Mouse (Mus musculus) kidney, adult 2 months (tissue): ENCODE measurements around the gene Jazf1. TPM values are rescaled to one million over a fixed set of nuclear protein-coding genes. Genes with fewer than 3 reads are reported as not detected.

ENCODE experiments used
- DNase-seq: peaks from one replicate; pipeline ENCODE4 v3.0.0; 2021
- H3K27ac ChIP-seq: fragments of 200-500 bp; 2 replicates; pipeline ENCODE4 v1.5.1; 2012; ENCODE audit warnings: low read depth, low read length, control low read depth, inconsistent platforms; ENCODE audit not compliant: insufficient read depth
- H3K27me3 ChIP-seq: fragments of 200-500 bp; replicated peaks from 2 replicates; pipeline ENCODE4 v1.6.1; 2012; ENCODE audit warnings: mild to moderate bottlenecking, moderate library complexity, low read length, inconsistent platforms; ENCODE audit not compliant: control insufficient read depth, insufficient read depth
- H3K36me3 ChIP-seq: fragments of 200-500 bp; 2 replicates; pipeline ENCODE4 v1.6.1; 2012; ENCODE audit warnings: mild to moderate bottlenecking, moderate library complexity, low read length, inconsistent platforms; ENCODE audit not compliant: control insufficient read depth, insufficient read depth
- H3K4me1 ChIP-seq: fragments of 200-500 bp; 2 replicates; pipeline ENCODE4 v1.6.1; 2011; ENCODE audit warnings: low read length; ENCODE audit not compliant: control insufficient read depth, insufficient read depth
- H3K4me3 ChIP-seq: fragments of 200-500 bp; 2 replicates; pipeline ENCODE4 v1.5.1; 2011; ENCODE audit warnings: mild to moderate bottlenecking, low read depth, low read length, control low read depth; ENCODE audit not compliant: insufficient read depth
- CTCF ChIP-seq: fragments of 200-500 bp; conservative IDR thresholded peaks from 2 replicates; pipeline ENCODE4 v1.5.1; 2011; ENCODE audit warnings: low read depth, mild to moderate bottlenecking, control low read depth, low read length, moderate library complexity, mixed read lengths; ENCODE audit not compliant: insufficient read depth, insufficient read length
- POLR2A ChIP-seq: fragments of 200-500 bp; IDR thresholded peaks from one replicate; pipeline ENCODE4 v1.6.1; 2011; ENCODE audit warnings: low read depth, low read length, control low read depth
- WGBS: fragments of 180-500 bp; shearing (Covaris S2); methylation state at CpG from one replicate; pipeline ENCODE4 v1.1.7; 2018; 5-methylcytosine and 5-hydroxymethylcytosine counted together
- polyA plus RNA-seq: library from polyadenylated mRNA; depleted of rRNA; stranded (reverse); fragments of >200 nt; gene quantifications from 2 replicates; pipeline ENCODE4 v1.2.3, GENCODE M21; 2012

Gene Jazf1
- polyA plus RNA-seq, 1 experiment = 0.84 TPM

DNA sequence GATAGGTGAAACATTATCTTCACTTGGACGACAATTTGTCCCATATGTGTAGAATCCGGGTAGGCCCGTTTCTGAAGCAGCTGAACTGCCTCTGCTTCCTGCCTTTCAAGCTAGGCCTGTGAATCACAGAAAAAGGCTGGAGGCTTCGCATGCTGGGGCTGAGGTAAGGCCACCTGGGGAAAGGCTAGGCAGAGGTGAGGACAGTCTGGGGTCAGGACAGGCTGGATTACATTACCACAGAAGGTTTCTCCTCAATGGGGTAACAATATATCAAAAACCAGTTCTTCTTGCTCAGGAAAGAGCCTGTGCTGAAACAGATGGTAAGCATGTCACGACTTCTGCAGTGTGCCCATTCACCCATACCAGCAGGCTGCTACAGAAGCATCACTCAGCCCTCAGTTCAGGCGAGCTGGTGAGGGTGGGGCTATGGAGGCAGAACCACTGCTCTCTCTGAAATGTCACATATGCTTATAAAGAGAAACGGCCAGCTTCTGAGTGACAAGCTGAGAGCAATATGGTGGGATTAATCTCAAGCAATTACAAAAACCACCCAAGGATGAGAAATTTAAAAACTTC, 135.7 kb downstream of the Jazf1 start:
- 72% methylated on average over 7 of the region's 7 CpGs for WGBS
- no peak overlapping the region for H3K27ac ChIP-seq
- no peaks in the 10 kb centered on the region for H3K4me1 ChIP-seq
- no peak overlapping the region for H3K4me3 ChIP-seq
- TF ChIP-seq CTCF (no peak), POLR2A (no peak)
- H3K36me3 ChIP-seq = no peaks in the 10 kb centered on the region
- DNase-seq = no peak
- H3K27me3 ChIP-seq = no peaks in the 10 kb centered on the region; the same call in 1 of the 2 replicates

DNA sequence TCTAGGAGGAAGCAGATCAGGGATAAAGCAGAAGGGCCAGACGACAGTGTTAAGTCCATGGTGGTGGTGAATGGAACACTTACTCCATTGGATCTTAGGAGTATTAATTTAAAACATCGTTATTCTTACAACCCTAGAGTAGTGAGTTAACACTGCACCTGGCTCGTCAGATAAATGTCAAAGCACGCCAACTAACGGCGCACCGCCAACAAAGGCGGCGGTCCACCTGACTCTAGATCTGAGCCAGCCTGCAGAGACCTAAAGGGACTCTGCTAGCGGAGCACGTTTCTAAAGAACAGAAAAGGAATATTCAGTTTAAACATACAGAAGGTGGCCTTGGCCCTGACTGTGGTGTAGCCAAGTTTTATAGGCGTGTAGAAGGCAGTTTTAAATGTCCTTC, 139.1 kb downstream of the Jazf1 start:
- TF ChIP-seq POLR2A (no peak), CTCF (no peak)
- no peaks in the 10 kb centered on the region for H3K4me1 ChIP-seq
- no peak overlapping the region for H3K27ac ChIP-seq
- H3K27me3 ChIP-seq = no peaks in the 10 kb centered on the region; the same call in 1 of the 2 replicates
- no peak overlapping the region for H3K4me3 ChIP-seq
- 84% methylated on average over 12 of the region's 12 CpGs for WGBS
- DNase-seq = no peak
- no peaks in the 10 kb centered on the region for H3K36me3 ChIP-seq

DNA sequence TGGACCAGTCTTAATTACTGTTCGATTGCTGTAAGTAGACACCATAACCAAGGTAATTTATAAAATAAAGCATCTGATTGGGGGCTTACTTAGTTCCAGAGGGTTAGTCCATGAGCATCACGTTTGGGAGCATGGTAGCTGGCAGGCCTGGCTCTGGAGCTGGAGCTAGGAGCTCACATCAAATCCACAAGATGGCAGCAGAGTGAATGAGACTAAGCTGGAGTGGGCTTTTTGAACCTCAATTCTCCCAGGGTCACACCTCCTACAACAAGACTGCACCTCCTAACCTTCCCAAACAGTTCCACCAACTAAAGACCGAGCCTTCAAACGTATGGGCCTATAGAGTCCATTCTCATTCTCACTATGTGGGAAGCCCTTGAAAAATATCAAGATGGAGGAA, 141.5 kb downstream of the Jazf1 start:
- peak; percentile 36; the same call in 1 of the 2 replicates for TF ChIP-seq CTCF
- no peak for TF ChIP-seq POLR2A
- WGBS = 77% methylated on average over 4 of the region's 4 CpGs
- Histone ChIP-seq H3K27me3 (no peaks in the 10 kb centered on the region), H3K27ac (no peak overlapping the region), H3K4me3 (no peak overlapping the region), H3K36me3 (no peaks in the 10 kb centered on the region), H3K4me1 (no peaks in the 10 kb centered on the region)
- no peak for DNase-seq

DNA sequence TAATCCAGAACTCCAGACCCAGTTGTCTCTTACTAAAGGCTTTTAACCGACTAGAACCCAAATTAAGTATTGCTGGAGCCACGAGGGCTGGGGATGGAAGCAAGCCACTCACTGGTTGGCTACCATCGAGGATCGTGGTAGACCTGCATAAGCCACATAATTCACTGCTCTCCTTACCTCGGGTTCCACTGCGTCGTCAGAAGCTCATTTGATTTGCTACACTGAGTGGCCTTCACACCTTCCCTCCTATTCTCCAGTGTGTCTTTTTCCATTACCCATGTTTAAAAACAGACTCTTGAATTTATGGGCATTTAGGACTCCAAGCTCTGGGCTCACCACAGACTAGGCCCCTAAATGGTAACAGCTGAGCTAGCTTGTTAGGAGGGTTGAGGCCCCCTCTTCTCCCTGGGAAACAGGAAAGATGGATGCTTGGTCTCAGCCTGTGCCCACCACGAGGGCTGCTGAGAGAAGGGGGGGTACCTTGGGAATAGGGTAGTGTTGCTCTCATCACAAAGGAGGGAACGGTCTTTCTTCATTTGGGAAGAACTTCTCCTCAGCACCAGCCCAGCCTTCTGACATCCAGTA, 142.9 kb downstream of the Jazf1 start:
- TF ChIP-seq POLR2A = no peak
- DNase-seq = no peak
- H3K27me3 ChIP-seq = no peaks in the 10 kb centered on the region
- H3K4me3 ChIP-seq = no peak overlapping the region
- 77% methylated on average over 9 of the region's 9 CpGs for WGBS
- no peaks in the 10 kb centered on the region for H3K36me3 ChIP-seq
- no peaks in the 10 kb centered on the region for H3K4me1 ChIP-seq
- H3K27ac ChIP-seq = no peak overlapping the region

DNA sequence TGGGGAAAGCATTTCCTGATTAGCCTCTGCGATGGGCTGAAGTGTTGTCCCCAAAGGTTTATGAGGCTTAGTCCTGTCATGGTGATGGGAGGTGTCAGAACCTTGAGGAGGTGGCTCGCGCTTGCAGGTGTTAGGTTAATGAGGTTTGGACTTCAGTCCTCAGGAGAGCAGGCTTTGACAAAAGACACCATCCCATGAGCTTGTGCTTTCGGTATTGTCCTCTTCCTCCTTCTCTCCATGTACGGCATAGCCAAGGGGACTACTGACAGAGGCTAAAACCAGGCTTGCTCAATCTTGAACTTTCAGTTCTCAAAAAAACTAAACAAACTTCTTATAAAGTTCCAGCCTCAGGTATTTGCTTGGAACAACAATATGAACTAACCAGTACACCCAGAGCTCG, 147.2 kb downstream of the Jazf1 start:
- no peak overlapping the region for H3K27ac ChIP-seq
- TF ChIP-seq CTCF = no peak
- no peak for TF ChIP-seq POLR2A
- H3K4me1 ChIP-seq = no peaks in the 10 kb centered on the region; the same call in 1 of the 2 replicates
- no peaks in the 10 kb centered on the region for H3K36me3 ChIP-seq
- no peak for DNase-seq
- 77% methylated on average over 6 of the region's 6 CpGs for WGBS
- no peak overlapping the region for H3K4me3 ChIP-seq
- no peaks in the 10 kb centered on the region for H3K27me3 ChIP-seq

DNA sequence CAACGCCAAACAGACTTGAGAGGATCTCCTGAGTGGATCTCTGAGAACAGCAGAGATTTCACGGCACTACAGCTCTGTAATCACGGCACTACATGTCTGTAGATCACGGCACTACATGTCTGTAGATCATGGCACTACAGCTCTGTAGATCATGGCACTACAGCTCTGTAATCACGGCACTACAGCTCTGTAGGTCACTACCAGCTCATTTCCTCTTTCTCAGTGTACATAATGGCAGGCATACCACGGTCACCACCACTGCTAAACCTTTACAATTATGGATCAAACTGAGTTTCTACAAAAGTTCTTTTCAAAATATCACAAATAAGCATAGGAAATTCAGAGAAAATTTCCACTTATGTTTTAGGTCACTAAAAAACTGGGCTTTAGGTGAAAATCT, 147.7 kb downstream of the Jazf1 start:
- DNase-seq = no peak
- Histone ChIP-seq H3K27ac (no peak overlapping the region), H3K36me3 (no peaks in the 10 kb centered on the region), H3K4me3 (no peak overlapping the region), H3K27me3 (no peaks in the 10 kb centered on the region), H3K4me1 (no peaks in the 10 kb centered on the region; the same call in 1 of the 2 replicates)
- WGBS = 85% methylated on average over 6 of the region's 6 CpGs
- TF ChIP-seq POLR2A (no peak), CTCF (no peak)

DNA sequence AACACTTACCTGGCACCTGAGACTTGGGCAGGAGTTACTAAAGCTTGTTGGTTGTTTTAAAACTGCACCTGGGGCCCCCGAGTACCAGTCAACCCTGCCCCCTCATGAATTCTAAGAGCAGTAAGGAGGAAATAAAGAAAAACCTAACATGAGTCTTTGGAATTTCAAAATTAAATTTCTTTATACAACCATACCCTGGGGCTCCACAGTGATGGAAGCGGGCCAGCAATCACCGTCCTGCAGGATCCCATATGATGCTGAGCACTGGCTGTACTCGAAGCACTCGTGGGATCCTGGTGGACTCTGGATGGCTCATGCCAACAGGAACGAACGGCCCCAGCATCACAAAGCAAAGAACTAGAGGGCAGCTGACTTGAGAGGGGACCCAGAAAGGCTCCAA, 149.0 kb downstream of the Jazf1 start:
- WGBS = 62% methylated on average over 7 of the region's 7 CpGs
- Histone ChIP-seq H3K27me3 (no peaks in the 10 kb centered on the region), H3K36me3 (no peaks in the 10 kb centered on the region), H3K4me1 (no peaks in the 10 kb centered on the region; the same call in 1 of the 2 replicates), H3K4me3 (no peak overlapping the region), H3K27ac (no peak overlapping the region)
- TF ChIP-seq CTCF (no peak), POLR2A (no peak)
- no peak for DNase-seq
